Mouse (Mus musculus) brain, embryonic 14.5 days (tissue): Measurements from ENCODE around the gene Sdsl.

Experiments
- CTCF ChIP-seq: fragments of 200-500 bp; IDR thresholded peaks from 2 replicates; pipeline ENCODE4 v1.5.1; 2012; ENCODE audit warnings: inconsistent platforms, mild to moderate bottlenecking, moderate library complexity, borderline replicate concordance; ENCODE audit not compliant: insufficient read depth, insufficient read length; ENCODE audit errors: extremely low read depth
- POLR2A ChIP-seq: fragments of 200-500 bp; IDR thresholded peaks from 2 replicates; pipeline ENCODE4 v1.6.1; 2012; ENCODE audit warnings: mild to moderate bottlenecking, inconsistent platforms, borderline replicate concordance; ENCODE audit not compliant: poor library complexity, insufficient read depth, insufficient read length, severe bottlenecking; ENCODE audit errors: extremely low read depth

DNA sequence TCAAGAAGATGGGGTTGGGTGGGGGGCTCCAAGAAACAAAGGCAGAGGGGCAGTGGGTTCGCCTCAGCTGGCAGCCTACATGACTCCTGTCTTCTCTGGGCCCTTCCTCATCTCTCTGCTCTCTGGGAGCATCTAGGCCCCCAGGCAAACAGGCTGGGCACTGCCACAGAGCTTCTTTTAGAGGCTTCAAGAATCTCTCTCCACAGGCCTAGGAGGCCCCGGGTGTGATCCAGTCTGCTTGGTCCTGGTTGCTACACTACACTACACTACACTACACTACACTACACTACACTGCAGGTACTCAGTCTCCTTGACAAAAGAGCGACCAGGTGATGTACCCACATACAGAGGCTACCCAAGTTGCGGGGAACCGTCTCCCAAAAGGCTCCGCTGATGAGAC, 42.9 kb downstream of the Sdsl start:
- TF ChIP-seq POLR2A (no peak), CTCF (no peak)
